Mouse (Mus musculus): ENCODE results near the gene Gm26602. TPM values are rescaled to one million over a fixed set of nuclear protein-coding genes. Genes with fewer than 3 reads are reported as not detected.
A peak's percentile ranks its signal among the peaks of the same experiment; 100 is the strongest.

Gm26602 gene
- polyA plus RNA-seq, 1 experiment, result not detected

DNA sequence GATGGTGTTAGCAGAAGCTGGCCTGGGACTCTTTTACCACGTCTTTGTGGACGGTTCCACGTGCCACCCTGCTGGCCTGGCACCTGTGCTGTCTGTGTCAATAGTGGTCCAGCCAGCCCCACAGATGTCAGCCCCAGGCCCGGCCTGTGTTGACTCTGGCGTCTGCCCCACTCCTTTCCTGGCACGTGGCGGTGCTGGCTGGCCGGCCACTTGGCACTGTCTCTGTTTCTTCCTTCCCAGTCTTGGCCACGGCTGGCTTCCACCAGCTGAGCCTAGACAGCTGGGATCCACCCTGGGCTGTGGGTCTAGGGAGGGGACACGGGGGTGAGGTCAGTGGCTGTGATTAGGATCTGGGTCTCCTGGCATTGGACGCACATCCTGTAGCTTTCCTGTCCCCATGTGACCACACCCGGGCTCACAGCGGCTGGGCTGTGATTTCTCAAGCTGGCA lies 23.6 kb downstream of the Gm26602 start:
- H3K27me3 ChIP-seq (ENCODE audit: control insufficient read depth, insufficient read depth, low read length), result no peaks in the 10 kb centered on the region
- no peaks in the 10 kb centered on the region for H3K36me3 ChIP-seq (ENCODE audit: control insufficient read depth, insufficient read depth, low read length)
- H3K4me1 ChIP-seq (replicated peaks; ENCODE audit: control insufficient read depth, insufficient read depth, low read length), result peaks cover 14% of the 10 kb centered on the region
- TF ChIP-seq CTCF (IDR thresholded peaks at IDR 0.05; ENCODE audit: borderline replicate concordance, control insufficient read depth, extremely low read depth, insufficient read depth, low read length, poor library complexity), result no peak
- TF ChIP-seq POLR2A (IDR thresholded peaks at IDR 0.05; ENCODE audit: control insufficient read depth, extremely low read depth, insufficient read depth, low read length, poor library complexity), result no peak
- no peak overlapping the region for H3K27ac ChIP-seq (ENCODE audit: control insufficient read depth, insufficient read depth, low read length)
- whole genome bisulfite sequencing, result 91% methylated on average over 13 of the region's 13 CpGs
- no peak for DNase-seq
- no peak overlapping the region for H3K4me3 ChIP-seq (ENCODE audit: control insufficient read depth, insufficient read depth, low read length)

DNA sequence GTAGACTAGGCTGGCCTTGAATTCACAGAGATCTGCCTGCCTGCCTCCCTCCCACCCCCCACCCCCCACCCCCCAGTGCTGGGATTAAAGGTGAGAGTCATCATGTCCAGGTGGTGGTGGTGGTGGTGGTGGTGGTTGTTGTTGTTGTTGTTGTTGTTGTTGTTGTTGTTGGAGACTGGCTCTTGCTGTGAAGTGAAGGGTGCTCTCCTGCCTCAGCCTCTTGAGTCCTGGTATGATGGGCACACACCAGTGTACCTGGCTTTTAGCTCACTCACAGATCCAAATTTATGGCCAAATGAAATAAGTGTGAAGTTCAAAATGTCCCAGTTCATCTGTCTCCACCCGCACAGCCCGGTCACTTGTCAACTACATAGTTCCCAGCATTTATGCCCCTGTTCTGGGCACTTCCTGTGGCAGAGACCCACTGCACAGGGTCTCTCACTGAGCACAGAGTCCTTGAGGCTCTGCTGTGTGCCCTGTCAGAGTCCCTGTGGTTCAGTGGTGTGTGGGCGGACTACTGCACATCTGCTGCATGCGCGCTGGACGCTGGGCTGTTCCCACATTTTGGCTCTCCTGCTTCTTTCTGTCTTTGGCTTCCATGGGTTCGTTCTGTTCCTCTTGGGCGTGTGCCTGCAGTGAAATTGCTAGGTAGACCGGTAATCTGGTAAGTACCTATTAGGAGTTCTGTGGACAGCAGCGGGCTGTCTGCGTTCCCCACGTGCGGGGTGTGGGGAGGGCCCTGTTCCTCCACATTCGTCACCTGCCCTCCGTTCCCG lies 24.3 kb downstream of the Gm26602 start:
- H3K4me1 ChIP-seq (replicated peaks; ENCODE audit: control insufficient read depth, insufficient read depth, low read length), result peaks cover 14% of the 10 kb centered on the region
- H3K36me3 ChIP-seq (ENCODE audit: control insufficient read depth, insufficient read depth, low read length), result no peaks in the 10 kb centered on the region
- H3K27ac ChIP-seq (ENCODE audit: control insufficient read depth, insufficient read depth, low read length), result no peak overlapping the region
- no peak overlapping the region for H3K4me3 ChIP-seq (ENCODE audit: control insufficient read depth, insufficient read depth, low read length)
- TF ChIP-seq CTCF (IDR thresholded peaks at IDR 0.05; ENCODE audit: borderline replicate concordance, control insufficient read depth, extremely low read depth, insufficient read depth, low read length, poor library complexity) (no peak), POLR2A (IDR thresholded peaks at IDR 0.05; ENCODE audit: control insufficient read depth, extremely low read depth, insufficient read depth, low read length, poor library complexity) (no peak)
- H3K27me3 ChIP-seq (ENCODE audit: control insufficient read depth, insufficient read depth, low read length), result no peaks in the 10 kb centered on the region
- DNase-seq, result no peak
- 97% methylated on average over 16 of the region's 16 CpGs for WGBS

DNA sequence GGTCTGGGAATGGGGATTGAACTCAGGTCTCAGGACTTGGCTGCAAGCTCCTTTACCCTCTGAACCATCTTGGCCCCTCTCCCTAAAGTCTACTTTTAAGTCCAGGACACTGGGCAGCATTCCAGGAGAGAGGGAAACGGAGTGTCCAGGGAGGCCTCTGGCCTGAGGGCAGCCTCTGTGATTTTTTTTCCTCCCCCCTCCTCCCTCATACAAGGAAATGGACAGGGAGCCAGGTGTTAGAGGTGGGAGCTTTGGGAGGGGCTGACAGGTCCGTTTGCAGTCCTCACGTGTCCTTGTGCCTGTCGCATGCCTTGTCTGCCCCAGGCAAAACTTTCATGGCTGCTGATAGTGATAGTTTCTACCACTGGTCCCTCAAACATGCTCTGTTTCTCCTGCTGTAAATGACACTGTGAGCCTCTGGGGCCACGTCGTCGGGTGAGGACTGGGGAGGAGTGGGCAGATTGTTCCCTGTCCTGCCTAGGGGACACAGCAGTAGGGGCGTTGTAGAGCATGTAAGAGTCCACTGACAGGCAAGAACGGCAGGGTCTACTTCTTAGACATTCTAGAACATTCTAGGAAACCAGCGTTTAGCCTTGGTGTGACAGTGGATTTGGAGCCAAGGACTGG lies 25.7 kb downstream of the Gm26602 start:
- no peak overlapping the region for H3K4me3 ChIP-seq (ENCODE audit: control insufficient read depth, insufficient read depth, low read length)
- 25% methylated on average over 10 of the region's 10 CpGs for WGBS
- H3K36me3 ChIP-seq (ENCODE audit: control insufficient read depth, insufficient read depth, low read length), result no peaks in the 10 kb centered on the region
- H3K27me3 ChIP-seq (ENCODE audit: control insufficient read depth, insufficient read depth, low read length), result no peaks in the 10 kb centered on the region
- H3K27ac ChIP-seq (ENCODE audit: control insufficient read depth, insufficient read depth, low read length), result no peak overlapping the region
- H3K4me1 ChIP-seq (replicated peaks; ENCODE audit: control insufficient read depth, insufficient read depth, low read length), result peaks cover 16% of the 10 kb centered on the region
- DNase-seq, result no peak
- TF ChIP-seq CTCF (IDR thresholded peaks at IDR 0.05; ENCODE audit: borderline replicate concordance, control insufficient read depth, extremely low read depth, insufficient read depth, low read length, poor library complexity) (no peak), POLR2A (IDR thresholded peaks at IDR 0.05; ENCODE audit: control insufficient read depth, extremely low read depth, insufficient read depth, low read length, poor library complexity) (no peak)

DNA sequence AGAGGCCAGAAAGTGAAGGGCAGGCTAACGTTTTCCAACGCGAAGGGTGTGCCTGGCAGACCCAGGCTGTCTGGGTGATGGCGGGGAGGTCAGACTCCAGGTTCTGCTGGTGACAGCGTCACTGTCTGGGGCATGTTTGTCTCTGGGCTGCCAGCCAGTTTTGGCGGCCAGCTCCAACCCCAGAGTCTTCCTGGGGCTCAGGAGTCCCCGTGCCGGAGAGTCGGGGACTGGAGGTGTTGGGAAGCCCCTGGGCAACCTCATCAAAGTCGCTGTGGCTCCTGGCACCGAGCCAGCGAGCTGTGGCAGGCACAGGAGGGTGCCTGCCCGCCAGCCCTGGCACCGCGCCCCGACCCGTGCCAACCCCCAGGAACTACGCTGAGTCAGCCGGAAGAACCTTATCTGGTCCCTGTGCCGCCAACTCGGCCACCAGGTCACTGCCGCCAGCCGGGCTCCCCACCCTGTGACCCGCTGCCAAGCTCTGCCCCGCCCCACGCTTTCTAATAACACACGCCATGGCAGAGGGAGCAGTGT lies 26.3 kb downstream of the Gm26602 start:
- no peak overlapping the region for H3K4me3 ChIP-seq (ENCODE audit: control insufficient read depth, insufficient read depth, low read length)
- H3K27me3 ChIP-seq (ENCODE audit: control insufficient read depth, insufficient read depth, low read length), result no peaks in the 10 kb centered on the region
- no peaks in the 10 kb centered on the region for H3K36me3 ChIP-seq (ENCODE audit: control insufficient read depth, insufficient read depth, low read length)
- WGBS, result 2% methylated on average over 27 of the region's 27 CpGs
- TF ChIP-seq CTCF (IDR thresholded peaks at IDR 0.05; ENCODE audit: borderline replicate concordance, control insufficient read depth, extremely low read depth, insufficient read depth, low read length, poor library complexity) (no peak), POLR2A (IDR thresholded peaks at IDR 0.05; ENCODE audit: control insufficient read depth, extremely low read depth, insufficient read depth, low read length, poor library complexity) (no peak)
- peak; percentile 58 for DNase-seq
- H3K4me1 ChIP-seq (replicated peaks; ENCODE audit: control insufficient read depth, insufficient read depth, low read length), result peaks cover 16% of the 10 kb centered on the region
- H3K27ac ChIP-seq (ENCODE audit: control insufficient read depth, insufficient read depth, low read length), result no peak overlapping the region

DNA sequence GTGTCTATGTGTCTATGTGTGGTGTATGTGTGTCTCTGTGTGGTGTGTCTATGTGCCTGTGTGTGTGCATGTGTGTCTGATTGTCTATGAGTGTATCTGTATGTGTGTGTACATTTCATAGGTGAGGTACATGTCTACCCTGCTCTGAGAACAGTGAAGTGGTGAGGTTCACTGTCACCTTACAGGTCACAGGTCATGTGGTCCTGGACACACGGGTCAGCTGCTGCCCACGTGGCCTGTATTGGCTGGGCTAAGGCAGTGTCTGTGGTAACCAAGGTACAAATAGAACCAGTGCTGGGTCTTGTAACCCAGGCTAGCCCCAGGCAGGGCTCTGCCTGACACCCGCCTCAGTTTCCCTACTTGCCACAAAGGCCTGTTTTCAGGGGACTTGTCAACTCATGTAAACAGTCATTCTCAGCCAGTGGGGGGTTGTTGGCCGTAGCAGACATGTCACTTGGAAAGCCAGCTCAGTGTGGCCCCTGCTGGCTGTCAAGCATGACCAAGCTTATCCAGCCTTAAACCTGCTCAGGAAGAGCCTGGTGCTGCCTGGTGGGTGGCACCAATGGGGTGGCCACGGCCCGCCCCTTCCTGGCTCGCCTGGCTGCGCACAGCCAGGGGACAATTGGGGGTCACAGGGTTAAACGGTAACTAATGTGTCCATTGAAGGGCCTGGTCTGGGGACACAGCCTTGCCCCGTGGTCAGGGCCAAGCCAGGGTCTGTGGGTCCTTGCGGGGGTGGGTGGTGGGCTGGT lies 27.3 kb downstream of the Gm26602 start:
- Histone ChIP-seq H3K27me3 (ENCODE audit: control insufficient read depth, insufficient read depth, low read length) (no peaks in the 10 kb centered on the region), H3K4me3 (ENCODE audit: control insufficient read depth, insufficient read depth, low read length) (no peak overlapping the region), H3K27ac (ENCODE audit: control insufficient read depth, insufficient read depth, low read length) (no peak overlapping the region), H3K36me3 (ENCODE audit: control insufficient read depth, insufficient read depth, low read length) (no peaks in the 10 kb centered on the region), H3K4me1 (replicated peaks; ENCODE audit: control insufficient read depth, insufficient read depth, low read length) (peaks cover 16% of the 10 kb centered on the region)
- DNase-seq, result no peak
- TF ChIP-seq POLR2A (IDR thresholded peaks at IDR 0.05; ENCODE audit: control insufficient read depth, extremely low read depth, insufficient read depth, low read length, poor library complexity) (no peak), CTCF (IDR thresholded peaks at IDR 0.05; ENCODE audit: borderline replicate concordance, control insufficient read depth, extremely low read depth, insufficient read depth, low read length, poor library complexity) (no peak)
- 67% methylated on average over 11 of the region's 11 CpGs for WGBS

DNA sequence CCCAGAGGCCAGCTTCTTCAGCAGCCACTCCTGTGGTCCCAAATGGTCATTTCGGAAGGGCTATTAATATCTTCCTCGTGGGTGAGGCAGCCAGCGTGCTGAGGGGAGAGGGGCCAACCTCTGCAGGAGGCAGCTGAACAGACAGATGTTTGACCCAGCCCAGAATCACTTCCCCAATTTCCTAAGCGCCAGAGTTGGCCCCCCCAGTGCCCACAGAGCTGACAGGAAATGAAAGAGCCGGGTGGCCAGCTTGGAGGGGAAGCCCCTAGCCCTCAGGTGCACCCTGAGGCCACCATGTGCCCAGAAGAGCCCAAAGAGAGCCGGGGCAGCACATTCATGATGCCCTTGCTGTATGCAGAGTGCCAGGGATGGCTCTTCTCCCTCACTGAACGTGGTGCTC lies 30.1 kb downstream of the Gm26602 start:
- Histone ChIP-seq H3K4me1 (replicated peaks; ENCODE audit: control insufficient read depth, insufficient read depth, low read length) (peaks cover 16% of the 10 kb centered on the region), H3K27ac (ENCODE audit: control insufficient read depth, insufficient read depth, low read length) (no peak overlapping the region), H3K36me3 (ENCODE audit: control insufficient read depth, insufficient read depth, low read length) (no peaks in the 10 kb centered on the region), H3K27me3 (ENCODE audit: control insufficient read depth, insufficient read depth, low read length) (no peaks in the 10 kb centered on the region), H3K4me3 (ENCODE audit: control insufficient read depth, insufficient read depth, low read length) (no peak overlapping the region)
- TF ChIP-seq CTCF (IDR thresholded peaks at IDR 0.05; ENCODE audit: borderline replicate concordance, control insufficient read depth, extremely low read depth, insufficient read depth, low read length, poor library complexity) (no peak), POLR2A (IDR thresholded peaks at IDR 0.05; ENCODE audit: control insufficient read depth, extremely low read depth, insufficient read depth, low read length, poor library complexity) (no peak)
- 15% methylated on average over 7 of the region's 7 CpGs for WGBS
- no peak for DNase-seq
